Mouse (Mus musculus) kidney, embryonic 16.5 days (tissue): ENCODE measurements around the gene Nxpe5. TPM values are rescaled to one million over a fixed set of nuclear protein-coding genes. Genes with fewer than 3 reads are reported as not detected.

ENCODE experiments used
- ATAC-seq: fragments of 200-750 bp; cut with Nextera tagmentation; 2 replicates; pipeline ENCODE4 v1.8.0; 2017; ENCODE audit warnings: moderate TSS enrichment; ENCODE audit not compliant: low FRiP score, low TSS enrichment
- H3K27ac ChIP-seq: fragments of 300-500 bp; sonication (generic); 2 replicates; pipeline ENCODE4 v1.5.1; 2014; ENCODE audit warnings: low read length
- H3K27me3 ChIP-seq: fragments of 300-500 bp; sonication (generic); 2 replicates; pipeline ENCODE4 v1.6.1; 2014; ENCODE audit warnings: low read length, control low read depth, mixed read lengths; ENCODE audit not compliant: insufficient read depth
- H3K36me3 ChIP-seq: fragments of 300-500 bp; sonication (generic); 2 replicates; pipeline ENCODE4 v1.6.1; 2014; ENCODE audit warnings: low read length, control low read depth, mixed read lengths; ENCODE audit not compliant: insufficient read depth
- H3K4me1 ChIP-seq: fragments of 300-500 bp; sonication (generic); 2 replicates; pipeline ENCODE4 v1.6.1; 2014; ENCODE audit warnings: low read length, control low read depth, mixed read lengths; ENCODE audit not compliant: insufficient read depth
- H3K4me2 ChIP-seq: fragments of 300-500 bp; sonication (generic); replicated peaks from 2 replicates; pipeline ENCODE4 v1.6.1; 2014; ENCODE audit warnings: low read depth, low read length
- H3K4me3 ChIP-seq: fragments of 300-500 bp; sonication (generic); 2 replicates; pipeline ENCODE4 v1.5.1; 2014; ENCODE audit warnings: mild to moderate bottlenecking, low read length
- H3K9ac ChIP-seq: fragments of 300-500 bp; sonication (generic); replicated peaks from 2 replicates; pipeline ENCODE4 v1.6.1; 2014; ENCODE audit warnings: low read length
- H3K9me3 ChIP-seq: fragments of 300-500 bp; sonication (generic); 2 replicates; pipeline ENCODE4 v1.6.1; 2016; ENCODE audit warnings: low read length, control low read depth
- WGBS: fragments of 180-500 bp; shearing (Covaris S2); extraction: QIAGEN DNeasy Blood & Tissue Kit; methylation state at CpG from one replicate; pipeline ENCODE4 v1.1.7; 2014; 5-methylcytosine and 5-hydroxymethylcytosine counted together
- polyA plus RNA-seq: library from polyadenylated mRNA; unstranded; fragments of >200 nt; fragmentation: Nextera tagmentation; extraction: Ambion mirVana; gene quantifications from 2 replicates; pipeline ENCODE4 v1.2.1, GENCODE M21; 2015

The Nxpe5 gene
- polyA plus RNA-seq, 1 experiment from 2014 or later, result 0.06 TPM

GRCm38 (mm10) chr5:138234224-138234623, 8.5 kb downstream of the Nxpe5 start:
- Histone ChIP-seq H3K27ac (peak overlapping the region; percentile 89), H3K27me3 (no peaks in the 10 kb centered on the region), H3K9ac (no peak overlapping the region), H3K9me3 (no peaks in the 10 kb centered on the region), H3K4me3 (no peak overlapping the region), H3K36me3 (no peaks in the 10 kb centered on the region), H3K4me2 (no peak overlapping the region), H3K4me1 (peaks cover 9% of the 10 kb centered on the region)
- no peak for ATAC-seq

GRCm38 (mm10) chr5:138241511-138241910, 15.8 kb downstream of the Nxpe5 start:
- WGBS, result 35% methylated on average over 2 of the region's 2 CpGs

GRCm38 (mm10) chr5:138251144-138251543, 25.4 kb downstream of the Nxpe5 start:
- WGBS, result 81% methylated on average over 12 of the region's 12 CpGs

More at GRCm38 (mm10) chr5:138241511-138241910, 15.8 kb downstream of the Nxpe5 start:
- Histone ChIP-seq H3K9me3 (no peaks in the 10 kb centered on the region), H3K4me2 (no peak overlapping the region), H3K36me3 (no peaks in the 10 kb centered on the region), H3K27me3 (no peaks in the 10 kb centered on the region), H3K9ac (no peak overlapping the region), H3K4me3 (no peak overlapping the region), H3K27ac (no peak overlapping the region), H3K4me1 (no peaks in the 10 kb centered on the region)
- ATAC-seq, result no peak

GRCm38 (mm10) chr5:138253061-138253460, 27.4 kb downstream of the Nxpe5 start:
- Histone ChIP-seq H3K36me3 (no peaks in the 10 kb centered on the region), H3K9me3 (0 out of 2 replicates have a peak, but pooled peaks cover 4% of the 10 kb centered on the region), H3K4me1 (peaks cover 11% of the 10 kb centered on the region), H3K27me3 (no peaks in the 10 kb centered on the region), H3K9ac (no peak overlapping the region), H3K4me2 (no peak overlapping the region), H3K27ac (no peak overlapping the region), H3K4me3 (no peak overlapping the region)
- ATAC-seq, result no peak
- WGBS, result 99% methylated on average over 3 of the region's 3 CpGs

More at GRCm38 (mm10) chr5:138251144-138251543, 25.4 kb downstream of the Nxpe5 start:
- Histone ChIP-seq H3K27me3 (no peaks in the 10 kb centered on the region), H3K36me3 (no peaks in the 10 kb centered on the region), H3K27ac (no peak overlapping the region), H3K4me3 (no peak overlapping the region), H3K4me1 (peaks cover 6% of the 10 kb centered on the region), H3K4me2 (no peak overlapping the region), H3K9me3 (0 out of 2 replicates have a peak, but pooled peaks cover 4% of the 10 kb centered on the region), H3K9ac (no peak overlapping the region)
- ATAC-seq, result no peak

GRCm38 (mm10) chr5:138255353-138256093, 29.8 kb downstream of the Nxpe5 start, which contains the start of gene Lamtor4:
Lamtor4 (plus strand) TSS chr5:138255482.
- peak within 1 kb of the TSS; percentile 78 for H3K9ac ChIP-seq
- peaks cover 11% of the 10 kb centered on the region for H3K4me1 ChIP-seq
- peak within 1 kb of the TSS; percentile 76 for H3K4me2 ChIP-seq
- ATAC-seq, result peak; percentile 100
- H3K9me3 ChIP-seq, result 0 out of 2 replicates have a peak, but pooled peaks cover 4% of the 10 kb centered on the region
- peak within 1 kb of the TSS; percentile 82 for H3K27ac ChIP-seq
- WGBS, result under 1% methylated on average over 38 of the region's 38 CpGs
- H3K36me3 ChIP-seq, result peaks cover 20% of the 10 kb centered on the region
- H3K4me3 ChIP-seq, result peak within 1 kb of the TSS; percentile 74
- no peaks in the 10 kb centered on the region for H3K27me3 ChIP-seq

GRCm38 (mm10) chr5:138256094-138256467, 30.4 kb downstream of the Nxpe5 start:
- no peaks in the 10 kb centered on the region for H3K27me3 ChIP-seq
- peak overlapping the region; percentile 77 for H3K9ac ChIP-seq
- H3K4me3 ChIP-seq, result peak overlapping the region; percentile 74
- peaks cover 25% of the 10 kb centered on the region for H3K36me3 ChIP-seq
- peak overlapping the region; percentile 82 for H3K27ac ChIP-seq
- peaks cover 11% of the 10 kb centered on the region for H3K4me1 ChIP-seq
- 12% methylated on average over 7 of the region's 7 CpGs for WGBS
- peak overlapping the region; percentile 76 for H3K4me2 ChIP-seq
- ATAC-seq, result peak; percentile 24
- 0 out of 2 replicates have a peak, but pooled peaks cover 4% of the 10 kb centered on the region for H3K9me3 ChIP-seq

GRCm38 (mm10) chr5:138256966-138257584, 31.4 kb downstream of the Nxpe5 start:
- Histone ChIP-seq H3K4me2 (no peak overlapping the region), H3K9me3 (0 out of 2 replicates have a peak, but pooled peaks cover 4% of the 10 kb centered on the region), H3K9ac (no peak overlapping the region), H3K4me1 (peaks cover 15% of the 10 kb centered on the region), H3K27ac (no peak overlapping the region), H3K27me3 (no peaks in the 10 kb centered on the region), H3K4me3 (no peak overlapping the region), H3K36me3 (peaks cover 34% of the 10 kb centered on the region)
- ATAC-seq, result no peak
- 90% methylated on average over 10 of the region's 10 CpGs for WGBS

GRCm38 (mm10) chr5:138257585-138257978, 31.9 kb downstream of the Nxpe5 start:
- no peak overlapping the region for H3K4me2 ChIP-seq
- 89% methylated on average over 4 of the region's 4 CpGs for WGBS

GRCm38 (mm10) chr5:138258078-138258477, 32.4 kb downstream of the Nxpe5 start:
- no peak for ATAC-seq
- Histone ChIP-seq H3K9ac (no peak overlapping the region), H3K4me1 (peaks cover 25% of the 10 kb centered on the region)

More at GRCm38 (mm10) chr5:138257585-138257978, 31.9 kb downstream of the Nxpe5 start:
- peaks cover 20% of the 10 kb centered on the region for H3K4me1 ChIP-seq
- no peak overlapping the region for H3K27ac ChIP-seq
- H3K4me3 ChIP-seq, result no peak overlapping the region
- no peaks in the 10 kb centered on the region for H3K27me3 ChIP-seq
- ATAC-seq, result no peak
- peaks cover 34% of the 10 kb centered on the region for H3K36me3 ChIP-seq
- 0 out of 2 replicates have a peak, but pooled peaks cover 4% of the 10 kb centered on the region for H3K9me3 ChIP-seq
- no peak overlapping the region for H3K9ac ChIP-seq

GRCm38 (mm10) chr5:138258542-138258941, 32.8 kb downstream of the Nxpe5 start:
- no peaks in the 10 kb centered on the region for H3K9me3 ChIP-seq
- no peak overlapping the region for H3K4me2 ChIP-seq
- 70% methylated on average over 6 of the region's 6 CpGs for WGBS
- H3K9ac ChIP-seq, result no peak overlapping the region
- H3K36me3 ChIP-seq, result peaks cover 34% of the 10 kb centered on the region
- no peaks in the 10 kb centered on the region for H3K27me3 ChIP-seq
- peaks cover 27% of the 10 kb centered on the region for H3K4me1 ChIP-seq
- no peak overlapping the region for H3K27ac ChIP-seq
- ATAC-seq, result no peak
- no peak overlapping the region for H3K4me3 ChIP-seq

More at GRCm38 (mm10) chr5:138258078-138258477, 32.4 kb downstream of the Nxpe5 start:
- no peaks in the 10 kb centered on the region for H3K27me3 ChIP-seq
- 90% methylated on average over 3 of the region's 3 CpGs for WGBS
- H3K4me3 ChIP-seq, result no peak overlapping the region
- H3K4me2 ChIP-seq, result no peak overlapping the region
- H3K27ac ChIP-seq, result no peak overlapping the region
- 0 out of 2 replicates have a peak, but pooled peaks cover 2% of the 10 kb centered on the region for H3K9me3 ChIP-seq
- H3K36me3 ChIP-seq, result peaks cover 34% of the 10 kb centered on the region
